Mouse (Mus musculus) midbrain, postnatal 0 days (tissue): ENCODE measurements at regions not wholly inside any gene's neighbourhood (a gene's known extent, or its start where the extent isn't known, plus 50 kb on each side); places are given as distances from the start of the nearest gene placed in this dataset.

ENCODE experiments used
- ATAC-seq: fragments of 200-750 bp; cut with Nextera tagmentation; 2 replicates; pipeline ENCODE4 v1.8.0; 2017; ENCODE audit warnings: moderate number of reproducible peaks, mild to moderate bottlenecking, moderate TSS enrichment, moderate library complexity; ENCODE audit not compliant: low FRiP score
- DNase-seq: peaks from one replicate; pipeline ENCODE4 v3.0.0-alpha.2; 2015; ENCODE audit warnings: low spot score
- H3K27ac ChIP-seq: fragments of 300-500 bp; sonication (generic); 2 replicates; pipeline ENCODE4 v1.5.1; 2014; ENCODE audit warnings: low read depth, mild to moderate bottlenecking, low read length, mixed read lengths
- H3K27me3 ChIP-seq: fragments of 300-500 bp; sonication (generic); 2 replicates; pipeline ENCODE4 v1.6.1; 2014; ENCODE audit warnings: low read length, control low read depth, mixed read lengths; ENCODE audit not compliant: insufficient read depth
- H3K36me3 ChIP-seq: fragments of 300-500 bp; sonication (generic); 2 replicates; pipeline ENCODE4 v1.6.1; 2014; ENCODE audit warnings: low read length, control low read depth, mixed read lengths; ENCODE audit not compliant: insufficient read depth
- H3K4me1 ChIP-seq: fragments of 300-500 bp; sonication (generic); 2 replicates; pipeline ENCODE4 v1.6.1; 2014; ENCODE audit warnings: mild to moderate bottlenecking, control low read depth, antibody characterized with exemption, low read length, mixed read lengths; ENCODE audit not compliant: insufficient read depth
- H3K4me2 ChIP-seq: fragments of 300-500 bp; sonication (generic); 2 replicates; pipeline ENCODE4 v1.6.1; 2014; ENCODE audit warnings: low read depth, mild to moderate bottlenecking, low read length, mixed read lengths; ENCODE audit not compliant: poor library complexity, severe bottlenecking
- H3K4me3 ChIP-seq: fragments of 300-500 bp; sonication (generic); 2 replicates; pipeline ENCODE4 v1.5.1; 2014; ENCODE audit warnings: low read depth, mild to moderate bottlenecking, low read length, moderate library complexity
- H3K9ac ChIP-seq: fragments of 300-500 bp; sonication (generic); replicated peaks from 2 replicates; pipeline ENCODE4 v1.6.1; 2014; ENCODE audit warnings: mild to moderate bottlenecking, low read length, moderate library complexity, mixed read lengths; ENCODE audit not compliant: poor library complexity, severe bottlenecking
- H3K9me3 ChIP-seq: fragments of 300-500 bp; sonication (generic); 2 replicates; pipeline ENCODE4 v1.6.1; 2016; ENCODE audit warnings: low read length, control low read depth
- CTCF ChIP-seq: IDR thresholded peaks from 2 replicates; pipeline ENCODE4 v1.5.1; 2016; ENCODE audit warnings: antibody characterized with exemption, mild to moderate bottlenecking
- WGBS: fragments of 180-500 bp; shearing (Covaris S2); extraction: QIAGEN DNeasy Blood & Tissue Kit; methylation state at CpG from one replicate; pipeline ENCODE4 v1.1.7; 2014; 5-methylcytosine and 5-hydroxymethylcytosine counted together

DNA sequence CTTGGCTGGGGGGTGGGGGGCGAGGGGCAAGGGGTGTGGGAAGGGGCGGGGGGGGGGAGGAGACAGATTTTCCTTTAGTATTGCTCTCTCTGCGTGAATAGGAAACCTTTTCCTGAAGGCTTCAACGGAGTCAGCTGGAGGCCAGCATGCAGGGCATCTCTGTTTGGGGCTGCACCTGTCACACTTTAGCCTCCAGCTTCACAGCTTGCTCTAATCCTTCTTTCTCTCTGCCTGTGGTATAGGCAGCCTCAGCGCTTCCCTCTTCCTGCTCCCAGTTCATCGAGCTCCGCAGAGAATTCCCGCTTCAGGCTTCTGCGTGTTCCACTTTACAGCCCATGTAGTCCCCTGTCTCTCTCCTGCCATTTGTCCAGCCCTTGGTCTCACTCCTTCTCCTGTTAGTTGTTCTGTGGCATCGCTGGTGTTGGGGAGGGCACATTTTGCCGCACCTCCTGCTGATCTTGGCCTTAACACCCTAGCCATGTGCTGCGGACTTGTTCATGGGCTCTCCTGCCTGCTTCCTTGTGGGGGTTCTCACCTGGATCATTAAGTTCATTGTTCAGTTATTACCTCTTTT lies 51.7 kb upstream of the Jph4 start:
- ATAC-seq (no peak), DNase-seq (no peak)
- H3K9ac ChIP-seq = 0 out of 2 replicates have a peak overlapping the region, but pooled peaks have one; percentile 33
- no peak overlapping the region for H3K4me3 ChIP-seq
- WGBS = 23% methylated on average over 12 of the region's 12 CpGs
- H3K9me3 ChIP-seq = no peaks in the 10 kb centered on the region
- peaks cover 3% of the 10 kb centered on the region; the same call in 1 of the 2 replicates for H3K4me1 ChIP-seq
- TF ChIP-seq CTCF = no peak
- no peak overlapping the region for H3K4me2 ChIP-seq
- H3K27ac ChIP-seq = no peak overlapping the region
- no peaks in the 10 kb centered on the region for H3K27me3 ChIP-seq
- H3K36me3 ChIP-seq = no peaks in the 10 kb centered on the region

- ATAC-seq = no peak
- no peak for TF ChIP-seq CTCF
- H3K27me3 ChIP-seq = no peaks in the 10 kb centered on the region
These were observed 52.5 kb upstream of the Jph4 start for GRCm38 (mm10) chr14:55169021-55169855.

GRCm38 (mm10) chr14:55169856-55170117 lies 52.0 kb upstream of the Dhrs2 start:
- ATAC-seq = no peak
- no peaks in the 10 kb centered on the region for H3K9me3 ChIP-seq
- no peak overlapping the region for H3K4me3 ChIP-seq
- H3K36me3 ChIP-seq = no peaks in the 10 kb centered on the region
- TF ChIP-seq CTCF = no peak
- H3K9ac ChIP-seq = no peak overlapping the region
- no peaks in the 10 kb centered on the region for H3K27me3 ChIP-seq
- 91% methylated on average over 9 of the region's 9 CpGs for WGBS
- DNase-seq = no peak
- H3K4me2 ChIP-seq = no peak overlapping the region
- H3K4me1 ChIP-seq = peaks cover 3% of the 10 kb centered on the region; the same call in 1 of the 2 replicates
- H3K27ac ChIP-seq = no peak overlapping the region

More at GRCm38 (mm10) chr14:55169021-55169855, 52.5 kb upstream of the Jph4 start:
- Histone ChIP-seq H3K9me3 (no peaks in the 10 kb centered on the region), H3K9ac (no peak overlapping the region), H3K27ac (no peak overlapping the region), H3K4me2 (no peak overlapping the region), H3K4me3 (no peak overlapping the region), H3K36me3 (no peaks in the 10 kb centered on the region), H3K4me1 (peaks cover 3% of the 10 kb centered on the region; the same call in 1 of the 2 replicates)
- DNase-seq = no peak
- 90% methylated on average over 18 of the region's 18 CpGs for WGBS

GRCm38 (mm10) chr14:55171311-55172049 lies 50.3 kb upstream of the Dhrs2 start:
- no peaks in the 10 kb centered on the region for H3K36me3 ChIP-seq
- 83% methylated on average over 7 of the region's 7 CpGs for WGBS
- no peak for TF ChIP-seq CTCF

More at GRCm38 (mm10) chr14:55171311-55172049, 50.3 kb upstream of the Dhrs2 start:
- Histone ChIP-seq H3K4me2 (no peak overlapping the region), H3K9me3 (no peaks in the 10 kb centered on the region), H3K9ac (no peak overlapping the region), H3K4me3 (no peak overlapping the region), H3K27ac (no peak overlapping the region), H3K27me3 (no peaks in the 10 kb centered on the region), H3K4me1 (peaks cover 3% of the 10 kb centered on the region; the same call in 1 of the 2 replicates)
- DNase-seq = peak; percentile 29
- ATAC-seq = no peak
